Mouse (Mus musculus): ENCODE data around the gene Ppih. TPM values are rescaled to one million over a fixed set of nuclear protein-coding genes. Genes with fewer than 3 reads are reported as not detected.

Gene Ppih
- total and polyA plus RNA-seq, 3 experiments = 140 to 246 (median 199) TPM

DNA sequence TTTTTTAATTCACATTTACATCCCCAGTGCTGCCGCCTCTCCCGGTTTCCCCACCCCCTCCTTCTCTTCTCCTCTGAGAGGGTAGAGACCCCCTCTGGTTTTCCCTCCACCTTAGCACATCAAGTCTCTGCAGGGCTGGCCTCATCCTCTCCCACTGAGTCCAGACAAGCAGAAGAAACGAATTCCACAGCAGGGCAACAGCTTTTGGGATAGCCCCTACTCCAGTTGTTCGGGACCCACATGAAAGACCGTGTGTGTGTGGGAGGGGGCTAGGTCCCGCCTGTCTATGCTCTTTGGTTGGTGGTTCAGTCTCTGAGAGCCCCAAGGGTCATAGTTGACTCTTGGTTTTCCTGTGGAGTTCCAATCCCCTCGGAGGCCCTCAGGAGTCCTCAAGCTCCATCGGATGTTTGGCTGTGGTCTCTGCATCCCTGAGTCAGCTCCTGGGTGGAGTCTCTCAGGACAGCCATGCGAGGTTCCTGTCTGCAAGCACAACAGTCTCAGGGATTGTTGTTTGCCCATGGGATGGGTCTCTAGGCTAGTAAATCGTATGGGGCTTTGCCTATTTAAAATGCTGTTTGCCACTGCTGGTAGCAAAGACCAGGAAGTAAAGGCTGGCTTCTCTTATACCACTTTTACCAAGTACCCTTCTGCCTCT lies 677 bp upstream of the Ppih start:
- peak overlapping the region; percentile 77 to 94 for H3K4me3 ChIP-seq (ENCODE audit: control insufficient read depth in 1 of 2, insufficient read depth in 1 of 2, low read depth in 2 of 2, low read length in 2 of 2)
- DNase-seq (ENCODE audit: low read depth, low spot score) = peak; percentile 20
- peaks cover 0 to 5% of the 10 kb centered on the region in 2 experiments; a peak in 2 of 4 replicates for H3K27me3 ChIP-seq (ENCODE audit: control insufficient read depth in 1 of 2, insufficient read depth in 2 of 2, low read length in 2 of 2)
- peak overlapping the region; percentile 90 for H3K9ac ChIP-seq (ENCODE audit: control insufficient read depth, low read depth, low read length, poor library complexity, severe bottlenecking)
- H3K4me1 ChIP-seq (ENCODE audit: control insufficient read depth in 1 of 2, insufficient read depth in 2 of 2, low read length in 2 of 2) = peaks cover 0 to 10% of the 10 kb centered on the region in 2 experiments; a peak in 1 of 4 replicates
- H3K27ac ChIP-seq (ENCODE audit: control insufficient read depth, low read depth, low read length) = peak overlapping the region; percentile 78; the same call in 1 of the 2 replicates
- no peak for TF ChIP-seq USF2 (IDR thresholded peaks at IDR 0.05; ENCODE audit: borderline replicate concordance in 1 of 2, insufficient read depth in 1 of 2, low read depth in 1 of 2, low read length in 2 of 2)
- TF ChIP-seq ZC3H11A (IDR thresholded peaks at IDR 0.05; ENCODE audit: low read depth, low read length) = no peak
- TF ChIP-seq POLR2AphosphoS2 (IDR thresholded peaks at IDR 0.05; ENCODE audit: low read length) = no peak
- TF ChIP-seq MYC (IDR thresholded peaks at IDR 0.05; ENCODE audit: low read depth, low read length) = no peak
- TF ChIP-seq NRF1 (IDR thresholded peaks at IDR 0.05; ENCODE audit: insufficient read depth, low read depth, low read length, poor library complexity, severe bottlenecking) = no peak
- TF ChIP-seq SMC3 (IDR thresholded peaks at IDR 0.05; ENCODE audit: low read depth, low read length) = no peak
- no peak for TF ChIP-seq GATA1 (IDR thresholded peaks at IDR 0.05; ENCODE audit: low read depth, low read length)
- TF ChIP-seq RCOR1 (IDR thresholded peaks at IDR 0.05; ENCODE audit: low read depth, low read length) = no peak
- no peak for TF ChIP-seq POLR2AphosphoS5 (IDR thresholded peaks at IDR 0.05; ENCODE audit: borderline replicate concordance, low read depth, low read length)
- no peaks in the 10 kb centered on the region for H3K9me3 ChIP-seq (replicated peaks; ENCODE audit: insufficient read depth, low read length)
- H3K79me2 ChIP-seq (ENCODE audit: control insufficient read depth, insufficient read depth, low read length, poor library complexity) = peaks cover 8% of the 10 kb centered on the region
- peaks cover 0 to 11% of the 10 kb centered on the region in 2 experiments; a peak in 3 of 4 replicates for H3K36me3 ChIP-seq (ENCODE audit: control insufficient read depth in 1 of 2, insufficient read depth in 2 of 2, low read length in 2 of 2)

DNA sequence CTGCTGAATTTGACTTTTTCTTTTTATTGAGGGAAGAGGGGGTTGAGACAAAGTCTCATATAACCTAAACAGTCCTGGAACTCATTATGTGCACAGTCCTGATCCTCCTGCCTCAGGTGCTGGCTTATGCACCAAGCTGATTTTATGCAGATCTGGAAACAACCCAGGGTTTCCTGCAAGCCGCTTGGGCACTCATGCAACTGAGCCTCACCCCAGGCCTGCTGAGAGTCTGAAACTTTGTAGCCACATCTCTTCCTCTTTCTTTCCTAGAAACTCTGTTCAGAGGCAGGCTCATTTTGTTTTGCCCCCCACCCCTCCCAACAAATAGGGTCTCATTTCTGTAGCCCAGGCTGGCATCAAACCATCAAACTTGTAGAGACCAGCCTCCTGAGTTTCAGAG lies 6.6 kb downstream of the Ppih start:
- no peak for TF ChIP-seq CTCF (IDR thresholded peaks at IDR 0.05 in 2 of 3, conservative IDR thresholded peaks at IDR 0.05 in 1 of 3; ENCODE audit: control insufficient read depth in 1 of 3, insufficient read depth in 1 of 3, low read depth in 2 of 3, low read length in 3 of 3, poor library complexity in 1 of 3, severe bottlenecking in 1 of 3)
- Histone ChIP-seq H3K36me3 (ENCODE audit: control insufficient read depth in 1 of 2, insufficient read depth in 2 of 2, low read length in 2 of 2) (peaks cover 0 to 3% of the 10 kb centered on the region in 2 experiments; a peak in 2 of 4 replicates), H3K9me3 (replicated peaks; ENCODE audit: insufficient read depth, low read length) (no peaks in the 10 kb centered on the region), H3K9ac (ENCODE audit: control insufficient read depth, low read depth, low read length, poor library complexity, severe bottlenecking) (no peak overlapping the region), H3K27me3 (ENCODE audit: control insufficient read depth in 1 of 2, insufficient read depth in 2 of 2, low read length in 2 of 2) (no peaks in the 10 kb centered on the region), H3K4me1 (ENCODE audit: control insufficient read depth in 1 of 2, insufficient read depth in 2 of 2, low read length in 2 of 2) (no peaks in the 10 kb centered on the region), H3K27ac (ENCODE audit: control insufficient read depth, low read depth, low read length) (no peak overlapping the region), H3K79me2 (ENCODE audit: control insufficient read depth, insufficient read depth, low read length, poor library complexity) (no peaks in the 10 kb centered on the region), H3K4me3 (ENCODE audit: control insufficient read depth in 1 of 2, insufficient read depth in 1 of 2, low read depth in 2 of 2, low read length in 2 of 2) (no peak overlapping the region)
- no peak for DNase-seq (ENCODE audit: low read depth, low spot score)

DNA sequence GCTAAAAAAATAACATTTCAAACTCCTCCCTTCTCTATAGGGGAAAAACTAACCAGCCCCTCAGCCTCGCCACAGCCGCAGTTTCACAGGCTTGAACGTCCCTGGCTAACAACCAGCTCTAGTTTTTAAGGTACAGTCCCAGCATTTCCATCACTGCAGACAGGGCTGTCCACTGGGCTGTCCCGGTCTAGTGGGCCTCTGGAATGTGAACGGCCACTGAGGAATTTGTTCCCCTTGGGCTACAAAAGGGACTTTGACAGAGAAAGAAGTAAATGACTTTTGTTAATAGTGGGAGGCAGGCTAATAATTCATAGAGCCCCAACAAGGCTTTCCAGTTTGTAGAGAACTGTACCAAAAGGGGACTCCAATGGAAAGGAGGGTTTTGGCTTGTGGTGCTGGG lies 14.9 kb downstream of the Ppih start:
- H3K27ac ChIP-seq (ENCODE audit: control insufficient read depth, low read depth, low read length) = no peak overlapping the region
- H3K36me3 ChIP-seq (ENCODE audit: control insufficient read depth in 1 of 2, insufficient read depth in 2 of 2, low read length in 2 of 2) = no peaks in the 10 kb centered on the region
- H3K27me3 ChIP-seq (ENCODE audit: control insufficient read depth in 1 of 2, insufficient read depth in 2 of 2, low read length in 2 of 2) = no peaks in the 10 kb centered on the region
- no peaks in the 10 kb centered on the region for H3K4me1 ChIP-seq (ENCODE audit: control insufficient read depth in 1 of 2, insufficient read depth in 2 of 2, low read length in 2 of 2)
- H3K4me3 ChIP-seq (ENCODE audit: control insufficient read depth in 1 of 2, insufficient read depth in 1 of 2, low read depth in 2 of 2, low read length in 2 of 2) = no peak overlapping the region
- TF ChIP-seq MXI1 (IDR thresholded peaks at IDR 0.05; ENCODE audit: low read depth, low read length) (no peak), RAD21 (IDR thresholded peaks at IDR 0.05; ENCODE audit: low read depth, low read length) (no peak), KAT2A (conservative IDR thresholded peaks at IDR 0.05; ENCODE audit: low read depth, low read length) (no peak), USF2 (IDR thresholded peaks at IDR 0.05; ENCODE audit: borderline replicate concordance in 1 of 2, insufficient read depth in 1 of 2, low read depth in 1 of 2, low read length in 2 of 2) (no peak), USF1 (IDR thresholded peaks at IDR 0.05; ENCODE audit: low read depth, low read length) (no peak)
- no peak for DNase-seq (ENCODE audit: low read depth, low spot score)
- no peaks in the 10 kb centered on the region for H3K9me3 ChIP-seq (replicated peaks; ENCODE audit: insufficient read depth, low read length)
- no peaks in the 10 kb centered on the region for H3K79me2 ChIP-seq (ENCODE audit: control insufficient read depth, insufficient read depth, low read length, poor library complexity)
- H3K9ac ChIP-seq (ENCODE audit: control insufficient read depth, low read depth, low read length, poor library complexity, severe bottlenecking) = no peak overlapping the region
